Mouse (Mus musculus) ES-Bruce4 (cell line): ENCODE measurements around the gene 2300002M23Rik. TPM values are rescaled to one million over a fixed set of nuclear protein-coding genes. Genes with fewer than 3 reads are reported as not detected.

ENCODE experiments used
- H3K27ac ChIP-seq: 2 replicates; pipeline ENCODE4 v1.5.1; 2012; ENCODE audit warnings: low read length, inconsistent platforms; ENCODE audit not compliant: insufficient read depth
- H3K27me3 ChIP-seq: 2 replicates; pipeline ENCODE4 v1.6.1; 2012; ENCODE audit warnings: mild to moderate bottlenecking, low read length, inconsistent platforms; ENCODE audit not compliant: control insufficient read depth, poor library complexity, insufficient read depth, severe bottlenecking
- H3K36me3 ChIP-seq: 2 replicates; pipeline ENCODE4 v1.6.1; 2012; ENCODE audit warnings: inconsistent platforms, mild to moderate bottlenecking, low read length, moderate library complexity; ENCODE audit not compliant: control insufficient read depth, poor library complexity, insufficient read depth, severe bottlenecking
- H3K4me1 ChIP-seq: one replicate; pipeline ENCODE4 v1.8.1; 2011; ENCODE audit warnings: low read length; ENCODE audit not compliant: control insufficient read depth, insufficient read depth
- H3K4me3 ChIP-seq: 2 replicates; pipeline ENCODE4 v1.5.1; 2011; ENCODE audit warnings: low read depth, mild to moderate bottlenecking, low read length
- H3K9ac ChIP-seq: 2 replicates; pipeline ENCODE4 v1.6.1; 2012; ENCODE audit warnings: low read depth, mild to moderate bottlenecking, inconsistent platforms; ENCODE audit not compliant: poor library complexity, severe bottlenecking
- H3K9me3 ChIP-seq: replicated peaks from 2 replicates; pipeline ENCODE4 v1.6.1; 2012; ENCODE audit warnings: mild to moderate bottlenecking, low read length, inconsistent platforms; ENCODE audit not compliant: control insufficient read depth, poor library complexity, insufficient read depth, severe bottlenecking
- CTCF ChIP-seq: IDR thresholded peaks from one replicate; pipeline ENCODE4 v1.8.1; 2011; ENCODE audit warnings: low read depth, low read length
- EP300 ChIP-seq: IDR thresholded peaks from 2 replicates; pipeline ENCODE4 v1.6.1; 2011; ENCODE audit warnings: low read depth, low read length; ENCODE audit not compliant: insufficient read depth
- POLR2A ChIP-seq: IDR thresholded peaks from one replicate; pipeline ENCODE4 v1.8.1; 2011; ENCODE audit warnings: low read length; ENCODE audit not compliant: insufficient read depth
- polyA plus RNA-seq: library from polyadenylated mRNA; stranded (reverse); fragments of >200 nt; gene quantifications from 2 replicates; pipeline ENCODE4 v1.2.4, GENCODE M21; 2011; ENCODE audit warnings: low read depth; ENCODE audit not compliant: missing spikeins, insufficient read depth, insufficient read length

2300002M23Rik gene
- polyA plus RNA-seq, 1 experiment = 0.46 TPM

- no peaks in the 10 kb centered on the region for H3K27me3 ChIP-seq
- TF ChIP-seq EP300 (0 out of 2 replicates have a peak, but pooled peaks have one; percentile 45), CTCF (peak; percentile 99), POLR2A (no peak)
- no peaks in the 10 kb centered on the region for H3K9me3 ChIP-seq
- no peak overlapping the region for H3K4me3 ChIP-seq
- H3K36me3 ChIP-seq = no peaks in the 10 kb centered on the region
- no peak overlapping the region for H3K27ac ChIP-seq
- H3K4me1 ChIP-seq = no peaks in the 10 kb centered on the region
- no peak overlapping the region for H3K9ac ChIP-seq
Measured at GRCm38 (mm10) chr17:35578211-35578610, 11.0 kb downstream of the 2300002M23Rik start.

GRCm38 (mm10) chr17:35582900-35583299 lies 15.7 kb downstream of the 2300002M23Rik start:
- no peaks in the 10 kb centered on the region for H3K27me3 ChIP-seq
- no peak for TF ChIP-seq POLR2A
- TF ChIP-seq EP300 = no peak
- peak; percentile 96 for TF ChIP-seq CTCF
- no peak overlapping the region for H3K4me3 ChIP-seq
- H3K27ac ChIP-seq = no peak overlapping the region
- H3K36me3 ChIP-seq = no peaks in the 10 kb centered on the region
- H3K9me3 ChIP-seq = no peaks in the 10 kb centered on the region
- H3K9ac ChIP-seq = no peak overlapping the region
- no peaks in the 10 kb centered on the region for H3K4me1 ChIP-seq

GRCm38 (mm10) chr17:35584330-35584937 lies 17.2 kb downstream of the 2300002M23Rik start:
- H3K27ac ChIP-seq = no peak overlapping the region
- H3K9ac ChIP-seq = no peak overlapping the region
- no peaks in the 10 kb centered on the region for H3K4me1 ChIP-seq
- peak; percentile 97 for TF ChIP-seq CTCF
- no peak for TF ChIP-seq POLR2A
- no peaks in the 10 kb centered on the region for H3K36me3 ChIP-seq
- no peaks in the 10 kb centered on the region for H3K27me3 ChIP-seq
- H3K4me3 ChIP-seq = no peak overlapping the region
- no peaks in the 10 kb centered on the region for H3K9me3 ChIP-seq

GRCm38 (mm10) chr17:35587291-35587690 lies 20.0 kb downstream of the 2300002M23Rik start:
- H3K9me3 ChIP-seq = no peaks in the 10 kb centered on the region
- no peak overlapping the region for H3K27ac ChIP-seq
- no peak overlapping the region for H3K9ac ChIP-seq
- H3K27me3 ChIP-seq = no peaks in the 10 kb centered on the region
- H3K4me3 ChIP-seq = no peak overlapping the region
- H3K36me3 ChIP-seq = no peaks in the 10 kb centered on the region
- TF ChIP-seq EP300 (no peak), CTCF (peak; percentile 24)
- peaks cover 3% of the 10 kb centered on the region for H3K4me1 ChIP-seq

- no peaks in the 10 kb centered on the region for H3K27me3 ChIP-seq
- no peaks in the 10 kb centered on the region for H3K36me3 ChIP-seq
- H3K4me1 ChIP-seq = peaks cover 5% of the 10 kb centered on the region
- TF ChIP-seq EP300 (no peak), CTCF (no peak), POLR2A (no peak)
- no peak overlapping the region for H3K4me3 ChIP-seq
- peak overlapping the region; percentile 55 for H3K27ac ChIP-seq
- H3K9ac ChIP-seq = no peak overlapping the region
- H3K9me3 ChIP-seq = no peaks in the 10 kb centered on the region
Measured at GRCm38 (mm10) chr17:35588387-35588786, 21.1 kb downstream of the 2300002M23Rik start.

- Histone ChIP-seq H3K36me3 (no peaks in the 10 kb centered on the region), H3K4me3 (no peak overlapping the region), H3K27ac (peak overlapping the region; percentile 1; the same call in 1 of the 2 replicates), H3K9me3 (no peaks in the 10 kb centered on the region), H3K9ac (no peak overlapping the region), H3K27me3 (no peaks in the 10 kb centered on the region), H3K4me1 (peaks cover 5% of the 10 kb centered on the region)
- TF ChIP-seq CTCF (peak; percentile 74), POLR2A (no peak)
Measured at GRCm38 (mm10) chr17:35590410-35591218, 23.4 kb downstream of the 2300002M23Rik start.
